Mouse (Mus musculus): Measurements from ENCODE around the gene Gm340.

GRCm38 (mm10) chr19:41586752-41587151, 4.6 kb downstream of the Gm340 start:
- TF ChIP-seq CTCF (IDR thresholded peaks at IDR 0.05) (no peak), POLR2A (IDR thresholded peaks at IDR 0.05; ENCODE audit: insufficient read depth, low read depth, low read length) (no peak), EP300 (IDR thresholded peaks at IDR 0.05; ENCODE audit: insufficient read depth, low read depth, low read length) (no peak)
